Mouse (Mus musculus) G1E (cell line): ENCODE data around the gene Spi1. TPM values are rescaled to one million over a fixed set of nuclear protein-coding genes. Genes with fewer than 3 reads are reported as not detected.

Experiments
- ATAC-seq: 2 replicates; pipeline ENCODE4 v1.8.0; 2016; ENCODE audit warnings: mild to moderate bottlenecking; ENCODE audit not compliant: insufficient number of reproducible peaks, poor library complexity, low FRiP score, severe bottlenecking; ENCODE audit errors: extremely low read depth
- DNase-seq: peaks from one replicate; pipeline ENCODE4 v3.0.0; 2012; ENCODE audit warnings: low spot score
- H3K27me3 ChIP-seq: 2 replicates; pipeline ENCODE4 v1.6.1; 2012; ENCODE audit warnings: mild to moderate bottlenecking, low read length, inconsistent platforms; ENCODE audit not compliant: insufficient read depth
- H3K36me3 ChIP-seq: replicated peaks from 2 replicates; pipeline ENCODE3; 2012; ENCODE audit warnings: mild to moderate bottlenecking, inconsistent platforms
- H3K4me1 ChIP-seq: 2 replicates; pipeline ENCODE4 v1.6.1; 2012; ENCODE audit warnings: low read depth, low read length, inconsistent platforms, mixed read lengths; ENCODE audit not compliant: insufficient read depth
- H3K4me3 ChIP-seq: 2 replicates; pipeline ENCODE4 v1.5.1; 2012; ENCODE audit warnings: low read depth, mild to moderate bottlenecking, inconsistent platforms, low read length, moderate library complexity, mixed read lengths
- H3K9me3 ChIP-seq: replicated peaks from 2 replicates; pipeline ENCODE4 v1.6.1; 2012; ENCODE audit warnings: inconsistent platforms
- CTCF ChIP-seq: IDR thresholded peaks from 2 replicates; pipeline ENCODE4 v1.5.1; 2012; ENCODE audit warnings: low read depth, low read length, inconsistent platforms, mixed read lengths
- GATA1 ChIP-seq: IDR thresholded peaks from 2 replicates; pipeline ENCODE4 v1.6.1; 2012; ENCODE audit warnings: borderline replicate concordance, low read length, inconsistent platforms, mixed read lengths
- GATA2 ChIP-seq: IDR thresholded peaks from 2 replicates; pipeline ENCODE4 v1.6.1; 2012; ENCODE audit warnings: low read depth, low read length, inconsistent platforms, borderline replicate concordance
- POLR2AphosphoS5 ChIP-seq: IDR thresholded peaks from 2 replicates; pipeline ENCODE4 v1.6.1; 2012; ENCODE audit warnings: low read depth, low read length, inconsistent platforms; ENCODE audit not compliant: insufficient replicate concordance
- TAL1 ChIP-seq: conservative IDR thresholded peaks from 2 replicates; pipeline ENCODE4 v1.6.1; 2012; ENCODE audit warnings: low read depth, low read length, inconsistent platforms, mixed read lengths
- polyA plus RNA-seq: library from polyadenylated mRNA; stranded (reverse); fragments of >175 nt; gene quantifications from 2 replicates; pipeline ENCODE4 v1.2.3, GENCODE M21; 2012
- total RNA-seq, 2 experiments: library from RNA; stranded (forward) in 1 of 2; stranded (reverse) in 1 of 2; fragments of 200-1000 nt in 1 of 2; fragments of >200 nt in 1 of 2; fragmentation: Nextera tagmentation in 1 of 2; gene quantifications; 2 replicates each; pipeline ENCODE4 v1.2.3; 2014 to 2017

Spi1 gene
- total and polyA plus RNA-seq, 3 experiments, result 25.4 to 138 (median 79.8) TPM

DNA sequence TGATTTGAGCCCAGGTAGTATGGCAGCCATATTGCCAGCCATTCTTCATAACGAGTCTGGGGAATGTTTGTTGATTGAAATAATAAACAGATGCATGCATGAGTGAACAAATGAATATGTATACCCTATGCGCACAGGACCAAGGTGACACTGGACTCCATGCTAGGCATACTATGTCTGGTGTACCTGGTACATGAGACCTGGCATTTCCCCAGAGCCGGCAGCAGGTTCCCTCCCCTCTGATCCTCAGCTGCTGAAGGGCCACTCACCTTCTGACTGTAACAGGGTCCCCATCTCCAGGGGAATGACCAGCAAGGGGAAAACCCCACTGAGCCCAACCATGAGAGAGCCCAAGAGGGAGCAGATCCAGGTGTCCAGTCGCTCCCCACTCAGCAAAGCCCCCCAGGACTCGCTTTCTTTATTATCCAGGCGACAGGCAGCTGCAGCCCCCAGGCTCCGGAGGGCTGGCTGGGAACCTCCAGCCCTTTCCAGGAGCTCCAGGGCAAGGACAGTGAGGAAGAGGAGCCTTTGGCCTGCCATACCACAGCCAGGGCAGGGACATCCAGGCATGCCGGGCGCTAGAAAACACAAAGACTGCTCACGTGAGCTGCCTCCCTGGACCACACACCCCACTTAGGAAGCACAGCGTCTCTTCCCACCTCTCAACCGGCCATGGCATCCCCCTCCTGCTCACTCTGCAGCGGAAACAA, 13.9 kb upstream of the Spi1 start:
- H3K9me3 ChIP-seq, result no peaks in the 10 kb centered on the region
- peaks cover 47% of the 10 kb centered on the region for H3K4me1 ChIP-seq
- DNase-seq (no peak), ATAC-seq (no peak)
- H3K36me3 ChIP-seq, result peaks cover 50% of the 10 kb centered on the region
- no peaks in the 10 kb centered on the region for H3K27me3 ChIP-seq
- H3K4me3 ChIP-seq, result peak overlapping the region; percentile 34; the same call in 1 of the 2 replicates
- TF ChIP-seq GATA2, result no peak
- TF ChIP-seq CTCF, result no peak
- TF ChIP-seq POLR2AphosphoS5, result no peak
- TF ChIP-seq GATA1, result no peak
- TF ChIP-seq TAL1, result no peak

DNA sequence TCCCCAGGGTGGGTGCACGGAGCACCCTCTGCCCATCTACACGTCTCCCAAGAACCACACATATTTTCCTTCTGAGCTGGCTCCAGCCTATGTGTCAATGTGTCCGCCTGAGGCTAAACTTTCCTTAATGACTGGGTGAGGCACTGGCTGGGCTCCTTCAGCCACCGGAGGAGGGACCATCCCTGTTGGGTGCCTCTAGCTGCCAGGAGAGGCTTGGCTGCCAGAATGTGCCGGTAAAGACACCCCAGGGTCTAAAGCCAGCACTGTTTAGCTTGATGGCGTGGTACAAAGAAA, 13.4 kb upstream of the Spi1 start:
- no peak for ATAC-seq
- TF ChIP-seq GATA1, result no peak
- TF ChIP-seq TAL1, result no peak
- TF ChIP-seq POLR2AphosphoS5, result no peak
- no peak for TF ChIP-seq CTCF
- TF ChIP-seq GATA2, result no peak
- H3K4me3 ChIP-seq, result peak overlapping the region; percentile 34; the same call in 1 of the 2 replicates

DNA sequence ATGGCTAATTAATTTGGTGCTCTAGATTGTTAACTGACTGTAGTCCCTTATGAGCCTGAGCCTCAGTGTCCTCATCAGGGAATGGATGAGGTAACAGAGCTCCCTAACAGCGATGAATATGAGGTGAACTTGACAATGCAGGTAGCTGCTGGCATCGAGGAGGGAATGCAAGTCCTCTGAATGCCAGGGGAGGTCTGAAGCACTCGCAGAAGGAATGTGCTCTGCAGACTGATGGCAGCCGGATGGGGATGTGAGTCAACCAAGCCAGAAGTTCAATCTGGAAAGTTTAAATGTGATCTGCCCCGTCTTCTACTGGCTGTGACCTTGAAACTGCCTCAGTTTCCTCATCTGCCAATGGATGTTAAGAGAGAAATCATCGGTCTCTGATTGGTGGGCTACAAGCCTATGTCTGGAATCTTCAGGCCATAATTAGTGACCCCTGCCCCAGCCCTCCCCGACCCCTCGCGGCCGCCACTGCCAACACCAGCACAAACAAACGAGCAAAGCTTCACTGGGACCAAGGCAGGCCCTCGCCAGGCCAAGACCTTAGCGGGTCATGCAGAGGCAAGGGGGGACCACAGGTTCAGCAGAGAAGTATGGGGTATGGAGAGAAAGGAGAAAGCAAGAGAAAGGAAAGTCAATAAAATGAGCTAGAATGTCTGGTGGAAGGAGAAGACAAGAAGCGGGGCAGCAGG, 12.7 kb upstream of the Spi1 start:
- Histone ChIP-seq H3K27me3 (no peaks in the 10 kb centered on the region), H3K9me3 (no peaks in the 10 kb centered on the region), H3K4me1 (peaks cover 44% of the 10 kb centered on the region), H3K4me3 (peak overlapping the region; percentile 82), H3K36me3 (peaks cover 39% of the 10 kb centered on the region)
- DNase-seq (no peak), ATAC-seq (no peak)
- no peak for TF ChIP-seq TAL1
- TF ChIP-seq CTCF, result no peak

More for the DNA sequence above, 13.4 kb upstream of the Spi1 start:
- Histone ChIP-seq H3K4me1 (peaks cover 46% of the 10 kb centered on the region), H3K27me3 (no peaks in the 10 kb centered on the region), H3K9me3 (no peaks in the 10 kb centered on the region), H3K36me3 (peaks cover 45% of the 10 kb centered on the region)
- no peak for DNase-seq

DNA sequence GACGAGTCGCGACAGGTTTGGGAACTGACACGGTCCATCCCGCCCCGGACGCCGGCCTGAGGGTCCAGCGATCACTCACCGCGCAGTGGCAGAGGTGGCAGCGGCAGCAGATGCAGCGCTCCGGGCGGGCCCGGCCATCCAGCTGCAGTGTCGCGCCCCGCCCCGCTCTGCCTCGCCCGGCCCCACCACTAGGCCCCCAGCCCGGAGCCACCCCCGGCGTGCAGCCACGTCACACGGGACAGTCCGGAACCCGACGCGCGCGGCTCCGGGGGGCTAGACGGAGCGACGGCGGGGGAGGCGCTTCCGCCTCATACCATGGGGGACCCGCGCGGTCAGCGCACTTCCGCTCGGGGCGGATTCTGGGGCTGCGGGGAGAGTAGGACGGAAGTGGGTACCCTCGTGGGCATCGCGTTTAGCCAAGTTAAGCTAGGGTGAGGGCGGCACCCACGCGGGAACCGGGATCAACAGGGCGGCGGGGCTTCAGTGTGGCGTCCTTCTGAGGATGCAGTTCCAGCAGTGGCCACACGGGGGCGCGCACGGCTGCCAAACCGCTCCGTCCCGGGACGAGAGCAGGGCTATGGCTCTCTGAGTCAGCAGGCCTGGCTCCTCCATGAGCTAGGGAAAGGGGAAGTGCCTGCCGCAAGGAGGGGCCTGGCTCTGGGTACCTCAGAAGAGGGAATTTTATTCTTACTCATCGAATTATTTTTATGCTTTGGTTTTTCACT, 12.0 kb upstream of the Spi1 start, which contains the start of gene Slc39a13:
Gene Slc39a13, minus strand, starts transcription at position 342 of the 725 bp plus-strand sequence.
- H3K27me3 ChIP-seq, result no peaks in the 10 kb centered on the region
- peak; percentile 79 for ATAC-seq
- peak; percentile 93 for DNase-seq
- no peaks in the 10 kb centered on the region for H3K9me3 ChIP-seq
- no peak for TF ChIP-seq TAL1
- no peak for TF ChIP-seq GATA2
- TF ChIP-seq POLR2AphosphoS5, result no peak
- TF ChIP-seq GATA1, result no peak
- peak; percentile 97 for TF ChIP-seq CTCF
- peaks cover 51% of the 10 kb centered on the region for H3K4me1 ChIP-seq
- H3K36me3 ChIP-seq, result peaks cover 32% of the 10 kb centered on the region
- H3K4me3 ChIP-seq, result peak within 1 kb of the TSS; percentile 82

DNA sequence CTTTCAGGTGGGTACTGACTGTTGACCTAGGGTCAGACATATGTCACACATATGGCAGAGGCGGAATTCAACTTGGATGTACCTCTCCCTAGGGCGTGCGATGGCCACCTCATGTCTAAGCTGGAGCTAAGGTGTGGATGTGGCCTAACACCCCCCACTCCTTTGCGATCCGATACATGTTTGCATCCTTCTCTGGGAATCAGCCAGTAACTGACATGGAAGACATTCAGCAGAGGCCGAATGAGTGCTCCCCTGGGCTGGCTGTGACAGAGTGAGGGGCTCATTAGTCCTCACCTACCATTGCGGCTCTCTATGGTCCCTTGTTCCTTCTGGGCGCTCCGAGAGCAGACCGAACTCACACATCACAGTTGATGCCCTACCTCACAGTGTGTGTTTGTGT, 11.1 kb upstream of the Spi1 start:
- no peaks in the 10 kb centered on the region for H3K9me3 ChIP-seq
- peak overlapping the region; percentile 82; the same call in 1 of the 2 replicates for H3K4me3 ChIP-seq
- DNase-seq, result no peak
- TF ChIP-seq TAL1, result no peak
- TF ChIP-seq GATA1, result no peak
- no peak for TF ChIP-seq CTCF
- TF ChIP-seq GATA2, result no peak
- no peak for TF ChIP-seq POLR2AphosphoS5
- no peak for ATAC-seq
- H3K27me3 ChIP-seq, result no peaks in the 10 kb centered on the region
- peaks cover 24% of the 10 kb centered on the region for H3K36me3 ChIP-seq
- H3K4me1 ChIP-seq, result peaks cover 53% of the 10 kb centered on the region

DNA sequence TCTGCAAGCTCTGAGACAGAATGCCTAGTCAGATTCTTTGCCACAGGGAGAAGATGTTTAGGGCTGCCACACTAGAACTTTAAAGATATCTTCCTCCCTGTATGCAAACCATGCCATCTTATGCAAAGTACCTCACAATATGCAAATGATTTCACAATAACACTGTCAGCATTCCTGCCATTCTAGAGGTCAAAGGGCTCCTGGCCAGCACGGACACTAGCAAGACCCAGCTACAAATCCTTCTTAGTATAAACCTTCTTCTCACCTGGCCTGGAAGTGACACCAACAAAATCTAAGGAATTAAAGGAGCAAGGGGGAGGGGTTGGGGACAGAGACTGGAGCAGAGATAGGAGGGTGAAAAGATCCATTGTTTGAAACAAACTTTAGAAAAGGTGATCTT, 10.1 kb upstream of the Spi1 start:
- H3K4me1 ChIP-seq, result peaks cover 53% of the 10 kb centered on the region
- no peak overlapping the region for H3K4me3 ChIP-seq
- no peaks in the 10 kb centered on the region for H3K9me3 ChIP-seq
- H3K36me3 ChIP-seq, result peaks cover 15% of the 10 kb centered on the region
- DNase-seq, result no peak
- ATAC-seq, result no peak
- H3K27me3 ChIP-seq, result no peaks in the 10 kb centered on the region
- TF ChIP-seq GATA1 (no peak), GATA2 (no peak), POLR2AphosphoS5 (no peak), CTCF (no peak), TAL1 (no peak)
